ENCODE assay signal across 30 mouse cellular contexts in the genomic region with DNA sequence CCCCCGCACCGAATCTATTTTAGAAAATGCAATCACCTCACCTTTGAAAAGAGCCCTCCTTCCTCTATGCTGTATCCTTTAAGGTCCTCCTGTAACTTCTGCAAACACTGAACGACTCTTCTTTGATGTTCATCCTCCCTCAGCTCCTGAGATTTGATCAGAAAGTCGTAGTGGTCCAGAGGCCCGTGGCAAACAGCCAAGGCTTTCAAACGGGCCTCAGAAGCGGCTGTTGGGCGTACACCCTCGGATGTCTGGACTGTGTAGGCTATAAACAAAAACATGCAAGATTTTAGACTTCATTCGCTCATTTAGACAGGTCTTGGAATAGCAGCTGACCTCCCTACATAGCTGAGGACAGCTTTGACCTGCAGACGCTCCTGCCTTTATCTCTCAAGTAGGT. TPM values are rescaled to one million over a fixed set of nuclear protein-coding genes. Genes with fewer than 3 reads are reported as not detected.
DNase-seq lines count a peak whose midpoint lies in the region; ATAC-seq and TF ChIP-seq lines count a peak whose summit lies in the region.
"Had no signal": no experiment of that assay in that cellular context is flagged by ENCODE, and none has a peak within 500 bp of the region (broad histone marks: within the 10 kb centered on the region; RNA-seq: fewer than 3 reads in every experiment).

No protein-coding gene starts in this region.

- H3K4me3 ChIP-seq in lung, postnatal 0 days (ENCODE audit: low read depth, low read length), result no peak overlapping the region
- H3K4me3 ChIP-seq in lung, adult 2 months (replicated peaks; ENCODE audit: extremely low read depth, low read depth, low read length), result no peak overlapping the region
- H3K4me3 ChIP-seq: embryonic facial prominence, embryonic 10.5 days; embryonic facial prominence, embryonic 13.5 days; erythroblast, embryonic 14.5 days; forebrain, embryonic 12.5 days; forebrain, embryonic 15.5 days; heart, embryonic 10.5 days; heart, embryonic 13.5 days; hindbrain, embryonic 10.5 days; hindbrain, embryonic 13.5 days; intestine, embryonic 15.5 days had no signal

- no peak for TF ChIP-seq POLR2A in lung, adult 2 months (IDR thresholded peaks at IDR 0.05; ENCODE audit: borderline replicate concordance, extremely low read depth, low read depth, low read length)

- peak; percentile 89 for DNase-seq in heart, adult 11 months
- no peak for DNase-seq in heart, postnatal 25 days (ENCODE audit: low spot score)
- peak; percentile 21 for DNase-seq in lung, postnatal 0 days (ENCODE audit: low spot score)
- no peak for DNase-seq in lung, adult 2 months
- peak; percentile 35 for DNase-seq in MN1 (ENCODE audit: low spot score)
- DNase-seq in spleen, postnatal 36 days (ENCODE audit: low spot score in 2 of 2), result no peak
- DNase-seq: adrenal gland, adult 2 months; adrenal gland, postnatal 25 days; B cell, adult 2 months; cerebellum, adult 11-12 months; cerebellum, adult 8-10 months; cerebellum, postnatal 10 days; cerebellum, postnatal 36 days; embryo, embryonic 11 days; gastrocnemius, postnatal 10 days; heart, adult 18-20 months; heart, postnatal 14 days had no signal

- 39% methylated on average over 11 of the region's 11 CpGs for WGBS in lung, postnatal 0 days
- WGBS in lung, adult 2 months, result 36% methylated on average over 11 of the region's 11 CpGs

- TF ChIP-seq CTCF in lung, postnatal 0 days (IDR thresholded peaks at IDR 0.05), result no peak
- no peak for TF ChIP-seq CTCF in lung, adult 2 months (IDR thresholded peaks at IDR 0.05; ENCODE audit: insufficient read depth, low read length)

- no peak overlapping the region for H3K9ac ChIP-seq in lung, postnatal 0 days (replicated peaks; ENCODE audit: low read depth)
- H3K9ac ChIP-seq: embryonic facial prominence, embryonic 13.5 days; forebrain, embryonic 12.5 days; forebrain, embryonic 15.5 days; heart, embryonic 13.5 days; hindbrain, embryonic 13.5 days; intestine, embryonic 15.5 days had no signal

- peaks cover 6% of the 10 kb centered on the region; the same call in 1 of the 2 replicates for H3K4me1 ChIP-seq in lung, postnatal 0 days (ENCODE audit: insufficient read depth, low read depth, low read length)
- peaks cover 8% of the 10 kb centered on the region for H3K4me1 ChIP-seq in lung, adult 2 months (ENCODE audit: control insufficient read depth, insufficient read depth, low read length)
- H3K4me1 ChIP-seq: intestine, embryonic 15.5 days had no signal

- no peaks in the 10 kb centered on the region for H3K36me3 ChIP-seq in lung, postnatal 0 days (ENCODE audit: insufficient read depth, low read length)
- H3K36me3 ChIP-seq: forebrain, embryonic 12.5 days; forebrain, embryonic 15.5 days; intestine, embryonic 15.5 days had no signal

- H3K4me2 ChIP-seq in lung, postnatal 0 days (replicated peaks; ENCODE audit: low read depth, low read length), result no peak overlapping the region
- H3K4me2 ChIP-seq: embryonic facial prominence, embryonic 13.5 days; forebrain, embryonic 12.5 days; forebrain, embryonic 15.5 days; heart, embryonic 13.5 days; hindbrain, embryonic 13.5 days; intestine, embryonic 15.5 days had no signal

- H3K27ac ChIP-seq in lung, postnatal 0 days (ENCODE audit: low read length), result no peak overlapping the region
- H3K27ac ChIP-seq: embryonic facial prominence, embryonic 10.5 days; embryonic facial prominence, embryonic 13.5 days; forebrain, embryonic 12.5 days; forebrain, embryonic 15.5 days; heart, embryonic 10.5 days; heart, embryonic 13.5 days; hindbrain, embryonic 10.5 days; hindbrain, embryonic 13.5 days; intestine, embryonic 15.5 days had no signal

- H3K9me3 ChIP-seq in lung, postnatal 0 days (ENCODE audit: low read length), result no peaks in the 10 kb centered on the region
- H3K9me3 ChIP-seq: embryonic facial prominence, embryonic 13.5 days; forebrain, embryonic 15.5 days; G1E; intestine, embryonic 15.5 days had no signal

- no peak for ATAC-seq in lung, postnatal 0 days
- ATAC-seq: forebrain, embryonic 15.5 days; hindbrain, embryonic 16.5 days; intestine, embryonic 15.5 days had no signal

- intact Hi-C loops in heart, postnatal 25 days (cut with DNase I), result no loop called here

- no peak for TF ChIP-seq EP300 in lung, postnatal 0 days (IDR thresholded peaks at IDR 0.05)

- no peaks in the 10 kb centered on the region for H3K27me3 ChIP-seq in lung, postnatal 0 days (replicated peaks; ENCODE audit: insufficient read depth, low read length)
- H3K27me3 ChIP-seq: CH12.LX; embryonic facial prominence, embryonic 13.5 days; forebrain, embryonic 12.5 days; forebrain, embryonic 15.5 days; heart, embryonic 13.5 days; hindbrain, embryonic 13.5 days; intestine, embryonic 15.5 days had no signal

RNA-seq across cellular contexts. Expression of a gene that starts 24.1 kb away (rescaled TPM):
- total RNA-seq in heart, postnatal 25 days (2021), result 10 to 100 TPM; 32.6 to 33.2 TPM
- polyA plus RNA-seq in lung, postnatal 0 days (2015; fragmentation: Nextera tagmentation; extraction: Ambion mirVana), result 7.1 and 9.4 TPM in 2 replicates
- polyA plus RNA-seq in lung, adult 2 months (2012; rRNA removed), result 5.0 and 7.7 TPM in 2 replicates

RNA-seq across cellular contexts. Expression of a gene that starts 47.6 kb away (rescaled TPM):
- 100 to 1,000 TPM; 166 to 177 TPM for total RNA-seq in heart, postnatal 25 days (2021)
- polyA plus RNA-seq in lung, postnatal 0 days (2015; fragmentation: Nextera tagmentation; extraction: Ambion mirVana), result 317 and 344 TPM in 2 replicates
- polyA plus RNA-seq in lung, adult 2 months (2012; rRNA removed), result 236 and 380 TPM in 2 replicates

Comparison
In these comparisons a context has a peak if more than half of its experiments do, and no peak if none do; other contexts are left out.
1. DNase-seq: peak in heart, adult 11 months (single experiment), lung, postnatal 0 days (single experiment) and MN1 (single experiment); none in heart, postnatal 25 days (single experiment), lung, adult 2 months (single experiment) and spleen, postnatal 36 days (0 of 2).